In genomic region chr16:90830686-90831439, GRCm38 (mm10) we compare ENCODE assay signal across 8 mouse cellular contexts. TPM values are rescaled to one million over a fixed set of nuclear protein-coding genes. Genes with fewer than 3 reads are reported as not detected.
DNase-seq lines count a peak whose midpoint lies in the region; ATAC-seq and TF ChIP-seq lines count a peak whose summit lies in the region.

No protein-coding gene starts in this region.

- peak overlapping the region; percentile 99 for H3K4me2 ChIP-seq in limb, embryonic 15.5 days
- H3K4me2 ChIP-seq in midbrain, embryonic 15.5 days: peak overlapping the region; percentile 100

- peaks cover 75% of the 10 kb centered on the region for H3K27me3 ChIP-seq in heart, embryonic 10.5 days (ENCODE audit: insufficient read depth, poor library complexity, severe bottlenecking)
- peaks cover 52% of the 10 kb centered on the region for H3K27me3 ChIP-seq in limb, embryonic 15.5 days
- H3K27me3 ChIP-seq in midbrain, embryonic 15.5 days (replicated peaks): peaks cover 20% of the 10 kb centered on the region

- no peak overlapping the region for H3K27ac ChIP-seq in embryonic fibroblast, embryonic 13.5 days (ENCODE audit: insufficient read depth, low read length)
- H3K27ac ChIP-seq in heart, embryonic 10.5 days: peak overlapping the region; percentile 84
- no peak overlapping the region for H3K27ac ChIP-seq in limb, embryonic 15.5 days
- 0 out of 2 replicates have a peak overlapping the region, but pooled peaks have one; percentile 12 for H3K27ac ChIP-seq in midbrain, embryonic 15.5 days

- H3K36me3 ChIP-seq in heart, embryonic 10.5 days: no peaks in the 10 kb centered on the region
- no peaks in the 10 kb centered on the region for H3K36me3 ChIP-seq in limb, embryonic 15.5 days
- no peaks in the 10 kb centered on the region for H3K36me3 ChIP-seq in midbrain, embryonic 15.5 days (replicated peaks)

- no peak for TF ChIP-seq CTCF in embryonic fibroblast, embryonic 13.5 days (IDR thresholded peaks at IDR 0.05; ENCODE audit: borderline replicate concordance, insufficient read depth, low read length)

- H3K4me1 ChIP-seq in embryonic fibroblast, embryonic 13.5 days (ENCODE audit: control insufficient read depth, insufficient read depth, low read length): no peaks in the 10 kb centered on the region
- peaks cover 29% of the 10 kb centered on the region for H3K4me1 ChIP-seq in heart, embryonic 10.5 days
- peaks cover 37% of the 10 kb centered on the region for H3K4me1 ChIP-seq in limb, embryonic 15.5 days
- H3K4me1 ChIP-seq in midbrain, embryonic 15.5 days: peaks cover 19% of the 10 kb centered on the region

- TF ChIP-seq POLR2A in embryonic fibroblast, embryonic 13.5 days (IDR thresholded peaks at IDR 0.05; ENCODE audit: low read depth, low read length): no peak

- H3K4me3 ChIP-seq in embryonic fibroblast, embryonic 13.5 days (ENCODE audit: insufficient read depth, low read length): peak overlapping the region; percentile 45
- H3K4me3 ChIP-seq in heart, embryonic 10.5 days: peak overlapping the region; percentile 69
- peak overlapping the region; percentile 50 for H3K4me3 ChIP-seq in limb, embryonic 15.5 days
- H3K4me3 ChIP-seq in midbrain, embryonic 15.5 days: peak overlapping the region; percentile 57

- 1% methylated on average over 67 of the region's 67 CpGs for WGBS in heart, embryonic 10.5 days
- WGBS in limb, embryonic 15.5 days: under 1% methylated on average over 65 of the region's 67 CpGs
- under 1% methylated on average over 66 of the region's 67 CpGs for WGBS in midbrain, embryonic 15.5 days

- H3K9me3 ChIP-seq in heart, embryonic 10.5 days: no peaks in the 10 kb centered on the region
- H3K9me3 ChIP-seq in limb, embryonic 15.5 days: no peaks in the 10 kb centered on the region
- H3K9me3 ChIP-seq in midbrain, embryonic 15.5 days: no peaks in the 10 kb centered on the region

- ATAC-seq in limb, embryonic 15.5 days (ENCODE audit: insufficient number of reproducible peaks, low FRiP score, low TSS enrichment, low read depth): no peak; the same call in 1 of the 2 replicates
- peak; percentile 75 for ATAC-seq in midbrain, embryonic 15.5 days (replicated peaks)

- DNase-seq in 3134 (ENCODE audit: extremely low read depth, insufficient read length, low spot score): peak; percentile 95
- peak; percentile 92 to 93 for DNase-seq in adrenal gland, postnatal 36 days
- peak; percentile 83 for DNase-seq in heart, embryonic 10.5 days (ENCODE audit: low spot score)
- DNase-seq in kidney, adult 9 months: peak; percentile 78
- DNase-seq in spleen, postnatal 14 days (ENCODE audit: low spot score in 2 of 2): peak; percentile 27 to 47

- H3K9ac ChIP-seq in limb, embryonic 15.5 days: peak overlapping the region; percentile 46
- peak overlapping the region; percentile 60 for H3K9ac ChIP-seq in midbrain, embryonic 15.5 days

RNA-seq across cellular contexts. Expression of gene Eva1c, which starts 4.3 kb away (rescaled TPM):
- 1 to 10 TPM; 2.8 to 7.5 TPM for total RNA-seq in adrenal gland, postnatal 36 days (2021)
- 1.7 and 2.0 TPM in 2 replicates for polyA plus RNA-seq in embryonic fibroblast, embryonic 13.5 days (2011; ENCODE audit: insufficient read length, low read depth, missing spikeins)
- 1.0 and 2.3 TPM in 2 replicates for polyA plus RNA-seq in heart, embryonic 10.5 days (2016; fragmentation: Nextera tagmentation; extraction: Ambion mirVana)
- 1.2 and 2.1 TPM in 2 replicates for polyA plus RNA-seq in limb, embryonic 15.5 days (2015; fragmentation: Nextera tagmentation; extraction: Ambion mirVana)
- 2.5 and 5.0 TPM in 2 replicates for polyA plus RNA-seq in midbrain, embryonic 15.5 days (2015; fragmentation: Nextera tagmentation; extraction: Ambion mirVana)

RNA-seq across cellular contexts. Expression of gene Urb1, which starts 20.6 kb away (rescaled TPM):
- total RNA-seq in adrenal gland, postnatal 36 days (2021): 10 to 100 TPM; 13.0 to 18.7 TPM
- 6.2 and 6.7 TPM in 2 replicates for polyA plus RNA-seq in embryonic fibroblast, embryonic 13.5 days (2011; ENCODE audit: insufficient read length, low read depth, missing spikeins)
- polyA plus RNA-seq in heart, embryonic 10.5 days (2016; fragmentation: Nextera tagmentation; extraction: Ambion mirVana): 8.4 and 12.7 TPM in 2 replicates
- polyA plus RNA-seq in limb, embryonic 15.5 days (2015; fragmentation: Nextera tagmentation; extraction: Ambion mirVana): 7.3 and 8.7 TPM in 2 replicates
- polyA plus RNA-seq in midbrain, embryonic 15.5 days (2015; fragmentation: Nextera tagmentation; extraction: Ambion mirVana): 9.8 and 10.4 TPM in 2 replicates

Comparison
In these comparisons a context has a peak if more than half of its experiments do, and no peak if none do; other contexts are left out.
1. DNase-seq: peak in every context shown above with its lines; median percentile 95 in 3134; 92 in adrenal gland, postnatal 36 days; 83 in heart, embryonic 10.5 days; 78 in kidney, adult 9 months; 37 in spleen, postnatal 14 days.
2. H3K27ac ChIP-seq: peak in heart, embryonic 10.5 days (single experiment) and midbrain, embryonic 15.5 days (single experiment); none in embryonic fibroblast, embryonic 13.5 days (single experiment) and limb, embryonic 15.5 days (single experiment).
3. Peak in every context shown above with its lines, with median percentiles within 50 percentile points of each other: H3K4me3 ChIP-seq.